Mouse (Mus musculus) layer of hippocampus, postnatal 25 days (tissue): ENCODE results near the gene Map2. TPM values are rescaled to one million over a fixed set of nuclear protein-coding genes. Genes with fewer than 3 reads are reported as not detected.

Source experiments
- DNase-seq, 2 experiments: peaks; one replicate each; pipeline ENCODE4 v3.0.0; 2022; ENCODE audit warnings: mixed read lengths in 2 of 2, low spot score in 1 of 2; ENCODE audit errors: extremely low spot score in 1 of 2
- total RNA-seq, 2 experiments: library from RNA; stranded (reverse); gene quantifications; 2 replicates each; pipeline ENCODE4 v1.2.3; 2021

The Map2 gene
- total RNA-seq: 1,000 to 10,000 TPM in 1 of 2 experiments, 100 to 1,000 TPM in 1; 974 to 1,066 TPM

GRCm38 (mm10) chr1:66175041-66175665 lies at the start of gene Map2:
Gene Map2, plus strand, starts transcription at chr1:66175273.
- peak; percentile 66 to 80 for DNase-seq

DNA sequence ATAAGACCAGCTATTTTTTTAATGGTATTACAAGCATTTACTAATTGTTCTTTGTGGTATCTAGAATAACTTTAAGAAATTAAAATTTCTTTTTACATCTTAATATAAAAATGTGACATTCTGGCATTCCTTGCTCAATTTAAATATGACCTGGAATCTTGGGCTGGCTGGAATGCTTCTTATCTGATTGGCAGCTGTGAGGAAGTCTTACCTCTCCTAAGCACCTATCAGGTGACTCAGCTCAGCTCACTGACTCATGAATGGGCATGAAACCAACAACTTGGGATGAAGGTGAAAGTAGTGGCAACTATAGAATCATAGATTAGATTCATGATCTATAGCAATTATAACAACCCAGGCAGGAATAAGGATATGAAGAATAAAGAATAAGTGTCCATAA lies 42.1 kb upstream of the Map2 start:
- no peak for DNase-seq

GRCm38 (mm10) chr1:66135324-66135723 lies 39.7 kb upstream of the Map2 start:
- DNase-seq: no peak

DNA sequence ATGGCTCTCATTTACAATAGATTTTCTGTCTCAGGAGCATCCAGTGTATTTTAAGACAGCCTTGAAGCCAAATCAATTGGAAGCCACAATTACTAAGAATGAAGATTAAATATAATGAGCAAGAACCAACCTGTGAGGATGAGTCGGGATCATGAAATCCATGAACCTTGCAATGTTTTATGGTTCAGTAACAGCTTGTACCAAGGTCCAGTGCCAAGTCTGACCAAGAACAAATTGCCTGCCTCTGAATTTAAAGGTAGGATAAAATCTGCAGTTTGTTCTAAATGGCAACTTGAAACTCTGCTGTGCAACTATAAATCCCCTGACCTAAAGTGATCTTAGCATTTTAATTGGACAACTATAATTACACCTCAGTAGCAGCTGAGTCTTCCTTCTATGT lies 34.4 kb upstream of the Map2 start:
- DNase-seq: no peak

DNA sequence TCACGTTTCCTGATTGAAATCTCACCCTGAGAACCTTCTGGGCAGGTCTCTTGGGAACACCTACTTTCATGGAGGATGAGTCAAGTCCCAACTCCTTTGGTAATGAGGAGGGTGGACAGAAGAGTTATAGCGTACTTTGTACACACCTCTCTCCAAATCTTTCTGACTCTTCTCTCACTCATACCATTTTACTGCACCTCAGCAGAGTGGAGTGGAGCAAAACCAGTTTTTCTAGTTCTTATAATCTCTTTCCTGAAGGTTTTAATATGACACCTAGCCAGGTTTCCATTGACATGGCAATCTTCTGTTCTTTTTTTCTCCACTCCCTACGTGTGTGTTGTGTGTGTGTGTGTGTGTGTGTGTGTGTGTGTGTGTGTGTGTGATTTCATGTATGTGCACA lies 29.9 kb upstream of the Map2 start:
- no peak for DNase-seq

DNA sequence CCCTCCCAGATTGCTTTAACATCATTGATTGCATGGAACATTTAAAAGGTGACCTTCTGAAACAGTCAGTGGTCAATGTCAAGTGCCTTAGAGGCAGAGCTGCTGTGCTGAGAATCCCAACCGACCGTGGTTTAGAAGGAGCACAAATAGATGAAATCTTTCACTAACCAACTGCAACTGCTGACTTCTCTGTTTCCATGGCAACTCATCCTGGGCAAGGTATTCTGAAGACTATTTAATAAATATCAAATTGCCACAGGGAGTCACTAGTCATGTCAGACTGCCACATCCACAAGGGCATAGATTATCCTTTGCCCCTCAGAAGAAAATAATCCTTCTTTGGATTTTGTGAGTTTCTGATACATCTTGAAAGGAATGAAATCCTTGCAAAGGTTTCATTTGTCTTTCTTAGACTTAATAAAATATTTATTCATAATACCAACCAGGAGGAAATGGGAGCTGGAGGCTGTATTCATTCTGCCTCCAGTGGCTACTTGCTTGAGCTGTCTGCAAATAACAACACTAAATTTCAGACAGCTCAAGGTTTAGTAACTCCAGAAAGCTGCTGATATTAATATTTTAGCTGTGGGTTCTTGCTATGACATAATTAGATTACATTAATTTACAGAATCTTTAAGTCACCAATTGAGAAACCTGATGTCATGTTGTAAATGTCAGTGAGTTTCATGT lies 26.1 kb upstream of the Map2 start:
- DNase-seq: no peak

GRCm38 (mm10) chr1:66150806-66151205 lies 24.3 kb upstream of the Map2 start:
- DNase-seq: no peak

GRCm38 (mm10) chr1:66157135-66157534 lies 17.9 kb upstream of the Map2 start:
- DNase-seq: no peak

DNA sequence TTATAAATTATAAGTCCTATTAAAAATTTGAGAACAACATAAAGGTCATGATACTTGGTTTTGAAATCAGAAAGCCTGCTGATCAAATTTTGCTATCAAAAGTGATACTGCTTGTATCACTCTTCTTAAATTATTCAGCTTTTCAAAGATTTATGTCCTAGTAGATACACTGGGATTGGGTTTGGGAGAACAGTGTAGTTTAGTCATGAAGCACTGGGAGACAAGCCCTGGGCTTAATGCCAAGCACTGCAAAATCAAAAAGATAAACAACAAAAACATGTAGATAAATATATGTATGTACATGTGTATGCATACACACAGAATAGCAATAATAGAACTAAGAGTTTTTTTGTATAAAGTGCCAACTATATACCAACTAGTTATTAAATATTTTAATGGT lies 17.5 kb upstream of the Map2 start:
- no peak for DNase-seq

DNA sequence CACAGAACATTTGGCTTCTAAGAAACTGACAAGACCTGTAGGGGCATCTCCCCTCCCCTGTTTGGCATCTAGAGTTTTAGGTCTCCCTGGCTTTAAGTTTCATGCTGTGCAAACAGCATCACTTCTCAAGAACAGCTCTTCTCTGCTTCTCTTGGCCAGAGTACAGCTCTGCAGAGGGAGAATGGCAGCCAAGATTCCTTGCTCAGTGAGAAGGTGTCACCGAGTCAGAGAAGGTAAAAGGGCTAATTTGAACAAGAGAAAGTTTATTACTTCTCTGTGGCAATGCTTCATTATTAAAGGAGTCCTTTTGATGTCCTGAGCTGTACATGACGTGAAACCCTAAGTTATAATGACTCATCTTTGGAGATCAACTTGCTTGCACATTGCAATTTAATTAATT lies 10.4 kb upstream of the Map2 start:
- no peak for DNase-seq

GRCm38 (mm10) chr1:66168722-66169121 lies 6.4 kb upstream of the Map2 start:
- DNase-seq: no peak

- DNase-seq: no peak
These were observed 2.9 kb upstream of the Map2 start for GRCm38 (mm10) chr1:66172127-66172526.

DNA sequence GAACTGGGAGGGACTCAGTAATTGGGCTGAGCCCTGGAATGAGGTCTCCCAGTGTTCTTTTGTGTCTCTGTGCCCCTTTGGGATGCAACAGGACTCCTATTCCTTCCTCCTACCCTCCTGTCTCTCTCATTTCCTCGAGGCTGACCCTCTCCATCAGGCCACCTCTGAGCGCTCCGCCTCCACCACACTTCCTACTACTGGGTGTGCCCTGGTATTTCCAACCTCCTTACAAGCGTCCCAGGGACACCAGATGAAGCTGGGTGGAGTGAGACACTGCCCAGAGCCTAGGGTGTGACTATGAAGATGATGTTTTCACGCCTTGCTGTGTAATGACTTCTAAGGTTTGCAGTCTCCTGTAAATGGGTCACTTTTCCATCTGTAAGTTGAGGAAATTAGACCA lies 1.4 kb upstream of the Map2 start:
- no peak for DNase-seq

DNA sequence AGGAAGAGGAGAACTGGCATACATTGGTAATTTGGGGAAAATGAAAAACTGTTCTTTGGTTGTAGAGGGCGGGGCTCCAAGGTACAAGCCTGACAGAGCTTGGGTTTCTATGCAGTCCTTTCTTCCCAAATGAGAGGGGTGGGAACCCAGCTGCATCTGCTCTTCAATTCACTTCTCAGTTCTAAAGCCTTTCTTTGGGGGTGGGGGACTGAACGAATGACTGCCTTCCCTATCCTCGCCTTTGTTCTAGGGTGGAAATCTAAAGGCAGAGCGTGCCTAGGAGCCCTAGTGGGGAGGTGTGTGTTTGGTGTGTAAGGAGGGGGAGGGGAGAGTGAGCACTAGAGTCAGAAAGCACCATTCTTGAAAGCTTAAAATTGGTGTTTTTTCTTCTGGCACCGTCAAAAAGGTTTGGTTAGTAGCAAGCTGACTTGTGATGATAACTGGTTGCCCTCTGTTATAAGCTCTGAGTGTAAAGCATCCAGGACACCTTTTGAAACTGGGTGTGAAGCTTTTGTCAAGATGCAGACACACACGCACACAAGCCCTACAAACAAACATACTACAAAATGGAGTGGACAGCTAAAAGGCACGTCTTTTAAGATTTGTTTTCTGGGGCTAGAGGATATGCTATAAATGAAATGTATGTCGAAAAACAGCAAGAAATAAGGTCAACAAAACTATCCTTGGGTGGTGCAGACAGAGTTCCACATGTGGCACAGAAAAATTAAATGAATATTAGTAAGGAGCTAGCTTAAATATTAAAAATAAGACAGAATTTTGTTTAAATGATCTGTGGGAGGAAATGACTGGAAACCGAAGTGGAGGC lies 1.2 kb downstream of the Map2 start:
- no peak for DNase-seq

DNA sequence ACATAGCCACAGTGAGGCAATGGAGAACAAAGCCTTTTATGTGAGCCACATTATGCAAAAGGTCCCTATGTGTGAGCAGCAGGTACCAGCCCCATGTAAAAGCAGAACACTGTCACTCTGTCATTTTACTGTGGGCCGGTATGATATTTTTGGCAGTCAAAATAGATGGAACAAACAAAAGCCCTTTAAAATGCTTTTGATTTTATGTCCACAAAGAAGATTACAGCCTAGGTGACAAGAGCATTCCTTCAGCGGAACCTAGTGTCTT lies 1.7 kb downstream of the Map2 start:
- no peak for DNase-seq

- no peak for DNase-seq
These were observed 2.6 kb downstream of the Map2 start for GRCm38 (mm10) chr1:66177489-66178170.

- no peak for DNase-seq
These were observed 12.1 kb downstream of the Map2 start for GRCm38 (mm10) chr1:66187016-66187681.

DNA sequence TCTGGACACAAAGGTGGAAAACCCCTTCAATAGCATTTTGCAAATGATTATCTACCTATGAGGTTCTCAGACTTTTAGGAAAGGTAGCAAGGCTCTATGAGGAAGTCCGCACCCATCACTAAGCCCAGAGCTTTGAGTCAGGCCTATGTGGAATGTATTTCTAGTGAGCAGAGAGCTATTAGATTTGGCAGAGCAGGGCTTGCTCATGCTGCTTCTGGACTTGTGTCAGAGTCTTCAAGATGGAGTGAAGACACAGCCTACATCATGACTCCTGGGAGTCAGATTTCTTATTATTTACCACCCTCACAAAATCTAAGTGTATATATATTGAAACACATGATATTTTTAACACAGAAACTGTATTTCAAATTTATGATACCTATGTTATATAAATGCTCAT lies 17.3 kb downstream of the Map2 start:
- no peak for DNase-seq

DNA sequence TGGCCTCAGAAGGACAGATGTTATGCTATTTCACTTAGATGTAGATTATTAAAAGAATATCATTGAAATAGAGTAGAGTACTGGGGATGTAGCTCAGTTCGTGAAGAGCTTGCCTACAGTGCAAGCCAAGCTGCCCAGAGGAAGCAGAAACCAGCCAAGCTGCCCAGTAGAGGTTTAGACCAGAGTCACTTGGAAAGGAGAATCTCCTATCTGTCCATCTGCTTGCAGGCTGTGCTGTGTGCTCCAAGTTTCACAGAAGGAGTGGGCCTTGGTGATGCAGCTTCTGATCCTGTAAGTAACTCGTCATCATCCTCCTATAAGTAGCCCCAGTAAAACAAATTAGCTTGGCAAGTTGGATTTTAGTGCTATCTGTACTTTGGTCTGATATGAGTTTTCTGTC lies 17.8 kb downstream of the Map2 start:
- DNase-seq: no peak

DNA sequence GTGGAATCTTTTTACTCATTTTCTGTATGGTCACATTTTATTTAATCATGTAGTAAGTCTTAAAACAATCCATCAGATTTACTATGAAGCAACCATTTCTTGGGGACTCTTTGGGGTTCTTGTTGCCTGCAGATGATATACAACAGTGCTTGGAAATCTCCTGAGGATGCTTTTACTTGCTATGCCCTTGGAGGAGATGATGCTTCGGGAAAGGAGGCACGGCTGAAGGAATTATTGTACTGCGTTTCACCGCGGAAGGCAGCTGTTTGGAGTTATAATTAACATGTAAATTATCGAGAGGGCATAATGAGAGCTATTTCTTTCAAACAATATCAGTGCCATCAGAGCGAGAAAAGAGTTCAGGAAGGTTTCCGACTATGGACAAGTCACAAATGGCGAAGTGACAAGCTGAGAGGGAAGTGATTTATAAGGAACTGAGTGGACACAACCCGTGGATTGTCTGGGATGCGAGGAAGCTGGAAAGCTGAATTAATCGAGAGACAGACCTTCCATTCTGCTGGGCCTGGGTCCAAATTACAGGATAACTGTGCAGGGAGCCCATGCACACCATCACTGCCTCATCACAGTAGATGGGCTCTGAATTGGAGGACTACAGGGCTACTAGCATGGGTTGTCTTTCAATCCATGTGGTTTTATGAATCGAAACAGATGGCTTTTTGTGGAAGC lies 20.1 kb downstream of the Map2 start:
- DNase-seq: no peak
